In genomic region chr1:79429058-79429457, GRCm38 (mm10) we compare ENCODE assay signal across 28 mouse cellular contexts. TPM values are rescaled to one million over a fixed set of nuclear protein-coding genes. Genes with fewer than 3 reads are reported as not detected.
"Had no signal": no experiment of that assay in that cellular context is flagged by ENCODE, and none has a peak within 500 bp of the region (broad histone marks: within the 10 kb centered on the region; RNA-seq: fewer than 3 reads in every experiment).

No protein-coding gene starts in this region.

- ATAC-seq: hindbrain, embryonic 16.5 days; inflammation-experienced regulatory T-cells, adult 6 months; intestine, embryonic 15.5 days; intestine, postnatal 0 days had no signal

- H3K9me3 ChIP-seq: heart, embryonic 10.5 days; heart, embryonic 12.5 days; hindbrain, embryonic 10.5 days; hindbrain, embryonic 12.5 days; intestine, embryonic 15.5 days; limb, embryonic 10.5 days; limb, embryonic 12.5 days had no signal

- H3K4me1 ChIP-seq: heart, embryonic 10.5 days; heart, embryonic 12.5 days; hindbrain, embryonic 12.5 days; intestine, embryonic 15.5 days; limb, embryonic 10.5 days; limb, embryonic 12.5 days had no signal

- H3K9ac ChIP-seq: heart, embryonic 12.5 days; hindbrain, embryonic 12.5 days; hindbrain, embryonic 14.5 days; intestine, embryonic 15.5 days; limb, embryonic 12.5 days had no signal

- H3K4me3 ChIP-seq: gastrocnemius, adult 2 months; heart, embryonic 10.5 days; heart, embryonic 12.5 days; hindbrain, embryonic 10.5 days; hindbrain, embryonic 12.5 days; intestine, embryonic 15.5 days; layer of hippocampus, adult 2 months; left cerebral cortex, adult 2 months; limb, embryonic 10.5 days; limb, embryonic 12.5 days had no signal

- H3K27ac ChIP-seq: gastrocnemius, adult 2 months; heart, embryonic 10.5 days; hindbrain, embryonic 10.5 days; hindbrain, embryonic 12.5 days; hindbrain, embryonic 14.5 days; intestine, embryonic 15.5 days; layer of hippocampus, adult 2 months; left cerebral cortex, adult 2 months; limb, embryonic 10.5 days; limb, embryonic 12.5 days had no signal

- H3K4me2 ChIP-seq: heart, embryonic 12.5 days; hindbrain, embryonic 12.5 days; hindbrain, embryonic 14.5 days; intestine, embryonic 15.5 days; limb, embryonic 12.5 days had no signal

- H3K27me3 ChIP-seq: heart, embryonic 12.5 days; hindbrain, embryonic 12.5 days; intestine, embryonic 15.5 days; limb, embryonic 12.5 days had no signal

- H3K36me3 ChIP-seq: heart, embryonic 10.5 days; heart, embryonic 12.5 days; hindbrain, embryonic 10.5 days; hindbrain, embryonic 12.5 days; intestine, embryonic 15.5 days; limb, embryonic 10.5 days; limb, embryonic 12.5 days had no signal

- DNase-seq: gastrocnemius, adult 2 months; gastrocnemius, postnatal 10 days; gastrocnemius, postnatal 25 days; heart, adult 18-20 months; heart, postnatal 10 days; heart, postnatal 4 days; kidney, adult 18-20 months; kidney, adult 8-10 months; kidney, postnatal 10 days; kidney, postnatal 25 days; kidney, postnatal 4 days; liver had no signal

RNA-seq across cellular contexts. Expression of gene Scg2, which starts 10.9 kb away (rescaled TPM):
- total RNA-seq: gastrocnemius, adult 2 months; gastrocnemius, postnatal 25 days; granulocyte monocyte progenitor cell, adult 5-6 weeks; heart, adult 18-20 months; heart, adult 8-10 months; heart, postnatal 10 days; heart, postnatal 25 days had no signal
- polyA plus RNA-seq: inflammation-experienced regulatory T-cells, adult 6 months had no signal
